Mouse (Mus musculus): ENCODE measurements at regions not wholly inside any gene's neighbourhood (a gene's known extent, or its start where the extent isn't known, plus 50 kb on each side); places are given as distances from the start of the nearest gene placed in this dataset.

DNA sequence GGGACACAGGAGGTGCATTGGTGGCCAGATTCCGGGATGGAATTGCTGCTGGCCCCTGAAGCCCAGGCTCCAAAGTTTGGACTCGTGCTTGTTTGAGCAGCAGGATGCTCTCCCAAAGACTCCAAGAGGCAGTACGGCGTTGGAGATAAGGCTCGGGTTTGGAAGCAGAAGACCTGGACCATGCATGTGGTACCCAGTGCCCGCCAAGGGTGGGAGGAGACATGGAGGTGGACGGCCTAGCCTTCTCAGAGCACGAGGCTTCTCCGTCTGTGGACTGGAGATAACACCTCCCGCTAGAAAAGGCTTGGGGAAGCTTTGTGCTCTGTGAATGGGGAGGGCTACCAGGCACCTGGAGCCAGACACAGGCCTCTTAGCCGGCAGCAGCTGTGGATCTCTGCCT, 271.7 kb downstream of the Rps6kc1 start:
- no peak overlapping the region for H3K4me3 ChIP-seq (replicated peaks)

DNA sequence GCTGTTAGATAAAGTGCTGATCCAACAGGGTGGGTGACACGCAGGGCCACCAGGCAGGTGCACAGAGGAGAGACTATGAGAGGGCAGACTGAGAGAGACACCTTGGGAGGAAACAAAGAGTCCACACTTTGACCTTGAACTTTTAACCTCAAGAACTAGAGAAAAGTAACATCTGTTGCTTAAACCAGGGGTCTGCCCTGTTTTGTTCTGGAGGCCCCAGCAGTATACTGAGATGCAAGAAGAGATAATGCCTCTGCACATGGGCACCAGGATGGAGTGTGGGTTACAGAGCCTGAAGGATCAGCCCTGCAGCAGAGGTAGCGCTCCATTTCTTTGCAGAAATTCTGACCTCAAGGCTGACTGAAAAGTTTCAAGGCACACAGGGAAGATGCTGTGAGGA, 276.6 kb downstream of the Rps6kc1 start:
- Histone ChIP-seq H3K9ac (replicated peaks) (no peak overlapping the region), H3K4me3 (replicated peaks) (no peak overlapping the region), H3K4me2 (no peak overlapping the region), H3K27ac (replicated peaks) (no peak overlapping the region), H3K27me3 (replicated peaks) (no peaks in the 10 kb centered on the region), H3K4me1 (no peaks in the 10 kb centered on the region), H3K36me3 (no peaks in the 10 kb centered on the region), H3K9me3 (replicated peaks) (no peaks in the 10 kb centered on the region)
- 91% methylated on average over 2 of the region's 2 CpGs for WGBS
- no peak for ATAC-seq (ENCODE audit: low FRiP score)

More for the DNA sequence above, 271.7 kb downstream of the Rps6kc1 start:
- Histone ChIP-seq H3K9me3 (replicated peaks) (no peaks in the 10 kb centered on the region), H3K36me3 (no peaks in the 10 kb centered on the region), H3K27me3 (replicated peaks) (no peaks in the 10 kb centered on the region), H3K4me2 (no peak overlapping the region), H3K9ac (replicated peaks) (no peak overlapping the region), H3K27ac (replicated peaks) (no peak overlapping the region), H3K4me1 (no peaks in the 10 kb centered on the region)
- WGBS: 92% methylated on average over 11 of the region's 11 CpGs
- no peak for ATAC-seq (ENCODE audit: low FRiP score)

DNA sequence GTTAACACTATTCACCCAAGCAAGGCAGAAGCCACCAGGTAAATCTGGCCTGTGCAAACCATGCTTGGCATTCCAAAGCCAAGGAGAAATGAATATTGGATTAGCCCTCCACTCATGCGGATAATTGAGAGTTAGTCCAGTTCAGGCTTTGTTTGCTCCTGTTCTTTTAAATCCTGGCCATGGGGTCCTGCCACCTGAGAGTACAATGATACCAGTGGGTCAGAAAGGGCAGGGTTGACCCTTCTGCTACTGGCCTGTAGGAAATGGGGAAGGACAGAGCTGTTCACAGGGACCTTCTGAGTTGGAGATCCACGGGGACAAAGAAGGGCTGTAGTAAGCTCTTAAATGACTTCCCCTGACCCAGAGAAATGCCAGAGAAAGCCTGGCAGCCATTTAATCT, 279.9 kb downstream of the Rps6kc1 start:
- Histone ChIP-seq H3K36me3 (no peaks in the 10 kb centered on the region), H3K27ac (replicated peaks) (no peak overlapping the region), H3K4me3 (replicated peaks) (no peak overlapping the region), H3K9ac (replicated peaks) (no peak overlapping the region), H3K4me2 (no peak overlapping the region), H3K27me3 (replicated peaks) (no peaks in the 10 kb centered on the region), H3K9me3 (replicated peaks) (no peaks in the 10 kb centered on the region), H3K4me1 (no peaks in the 10 kb centered on the region)
- no peak for ATAC-seq (ENCODE audit: low FRiP score)
- 47% methylated on average over 2 of the region's 2 CpGs for WGBS

DNA sequence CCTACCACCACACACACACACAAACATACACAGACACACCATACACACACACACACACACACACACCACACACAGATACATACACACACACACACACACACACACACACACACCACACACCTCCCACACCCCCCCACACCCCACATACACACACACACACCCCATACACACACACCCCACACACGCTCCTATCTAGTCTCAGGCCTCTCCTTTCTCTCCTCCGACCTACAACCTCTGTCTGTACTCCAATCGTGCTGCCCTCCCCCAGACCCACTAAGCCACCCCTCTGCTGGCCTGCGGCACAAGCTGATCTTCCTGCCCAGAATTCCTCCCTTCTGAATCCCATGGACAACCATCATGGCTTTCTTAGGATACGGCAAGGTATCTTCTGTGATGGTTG, 281.4 kb downstream of the Rps6kc1 start:
- H3K4me2 ChIP-seq: no peak overlapping the region
- no peak overlapping the region for H3K9ac ChIP-seq (replicated peaks)
- H3K27me3 ChIP-seq (replicated peaks): no peaks in the 10 kb centered on the region
- ATAC-seq (ENCODE audit: low FRiP score): no peak
- H3K27ac ChIP-seq (replicated peaks): no peak overlapping the region
- no peaks in the 10 kb centered on the region for H3K36me3 ChIP-seq
- WGBS: 93% methylated on average over 5 of the region's 5 CpGs
- H3K4me3 ChIP-seq (replicated peaks): no peak overlapping the region
- no peaks in the 10 kb centered on the region for H3K9me3 ChIP-seq (replicated peaks)
- H3K4me1 ChIP-seq: no peaks in the 10 kb centered on the region

DNA sequence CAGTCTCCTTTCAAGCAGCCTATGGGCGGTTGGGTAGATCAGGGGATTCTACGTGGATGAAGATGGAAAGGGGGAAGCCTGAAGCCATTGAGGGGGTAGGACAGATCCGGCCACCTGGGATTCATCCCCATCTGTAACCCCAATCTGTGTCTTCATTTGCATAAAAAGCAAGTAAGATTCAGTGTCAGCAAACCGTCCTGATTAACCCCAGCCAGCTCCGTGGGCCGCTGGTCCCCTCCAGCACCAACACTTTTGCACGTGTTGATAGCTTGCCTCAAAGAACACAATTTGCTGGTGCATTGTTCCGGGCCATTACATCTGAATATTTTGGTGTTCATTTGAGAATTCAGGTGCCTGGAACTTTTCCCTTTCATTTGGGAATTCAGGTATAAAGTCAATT, 287.7 kb downstream of the Rps6kc1 start:
- H3K9me3 ChIP-seq (replicated peaks): no peaks in the 10 kb centered on the region; the same call in 1 of the 2 replicates
- no peak overlapping the region for H3K9ac ChIP-seq (replicated peaks)
- no peaks in the 10 kb centered on the region for H3K4me1 ChIP-seq
- H3K36me3 ChIP-seq: no peaks in the 10 kb centered on the region
- no peak for ATAC-seq (ENCODE audit: low FRiP score)
- H3K4me2 ChIP-seq: no peak overlapping the region
- H3K27ac ChIP-seq (replicated peaks): no peak overlapping the region
- 77% methylated on average over 8 of the region's 8 CpGs for WGBS
- H3K27me3 ChIP-seq (replicated peaks): no peaks in the 10 kb centered on the region
- H3K4me3 ChIP-seq (replicated peaks): no peak overlapping the region

DNA sequence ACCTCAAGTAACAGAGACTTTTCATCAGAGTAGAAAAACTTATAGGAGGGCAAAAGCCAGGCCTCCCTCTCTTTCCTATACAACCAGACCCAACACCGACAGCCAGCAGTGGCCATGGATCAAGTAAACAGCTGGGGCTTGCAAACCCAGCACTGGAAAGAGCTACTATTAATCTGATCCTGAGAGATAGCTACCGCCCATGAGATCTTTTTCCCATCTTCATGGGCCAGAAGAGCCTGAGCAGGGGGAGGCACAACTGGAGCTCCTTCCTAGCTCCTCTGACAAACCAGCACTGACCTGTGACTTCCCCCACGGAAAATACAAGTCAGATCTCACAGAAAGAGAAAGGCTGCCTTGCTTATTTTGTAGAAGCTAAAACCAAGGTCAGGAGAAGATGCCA, 311.1 kb downstream of the Rps6kc1 start:
- WGBS: 93% methylated on average over 3 of the region's 3 CpGs
- no peak for ATAC-seq (ENCODE audit: low FRiP score)

DNA sequence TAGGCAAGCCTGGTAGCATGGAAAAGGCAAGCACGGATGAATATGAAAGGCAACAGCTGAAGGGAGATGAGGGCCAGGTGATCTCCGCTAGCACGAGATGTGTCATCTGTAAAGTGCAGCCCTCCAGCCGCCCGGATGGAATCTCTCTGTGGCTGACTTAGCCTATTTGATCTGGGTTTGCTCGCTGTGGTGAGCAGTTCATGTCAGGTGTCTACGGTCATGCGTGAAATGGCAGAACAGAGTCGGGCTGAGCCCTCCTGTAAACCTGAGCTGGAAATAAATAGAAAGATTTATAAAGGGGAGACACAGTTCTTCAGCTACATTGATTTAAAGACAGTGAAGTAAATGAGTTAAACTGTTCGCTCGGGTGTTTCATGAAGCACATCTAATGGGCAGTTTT, 311.9 kb downstream of the Rps6kc1 start:
- no peak overlapping the region for H3K4me2 ChIP-seq
- 78% methylated on average over 11 of the region's 11 CpGs for WGBS

More for the DNA sequence above, 311.1 kb downstream of the Rps6kc1 start:
- no peak overlapping the region for H3K4me3 ChIP-seq (replicated peaks)
- H3K4me1 ChIP-seq: no peaks in the 10 kb centered on the region
- no peaks in the 10 kb centered on the region for H3K9me3 ChIP-seq (replicated peaks)
- H3K36me3 ChIP-seq: no peaks in the 10 kb centered on the region
- H3K27ac ChIP-seq (replicated peaks): no peak overlapping the region
- H3K27me3 ChIP-seq (replicated peaks): peaks cover 5% of the 10 kb centered on the region; the same call in 1 of the 2 replicates
- H3K4me2 ChIP-seq: no peak overlapping the region
- no peak overlapping the region for H3K9ac ChIP-seq (replicated peaks)

DNA sequence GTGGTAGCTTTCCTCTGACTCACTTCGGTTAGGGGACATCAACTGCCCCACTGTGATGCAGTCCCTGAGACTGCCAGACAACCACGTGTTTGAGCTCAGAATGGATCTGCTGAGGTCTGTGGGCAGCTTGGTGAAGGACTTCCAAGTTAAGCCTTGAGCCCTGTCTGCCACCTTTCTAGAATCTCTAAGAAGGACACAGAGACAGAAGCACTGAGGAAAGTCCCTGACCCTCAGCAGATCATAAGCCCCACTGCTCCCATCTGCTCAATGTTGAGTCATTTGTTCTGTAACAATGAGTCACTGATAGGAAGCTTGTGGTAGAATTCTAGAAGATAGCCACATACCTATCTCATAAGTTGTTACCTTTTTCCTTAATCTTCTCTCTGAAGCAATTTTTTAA, 315.4 kb downstream of the Rps6kc1 start:
- 81% methylated on average over 2 of the region's 2 CpGs for WGBS
- no peak for ATAC-seq (ENCODE audit: low FRiP score)
- H3K9ac ChIP-seq (replicated peaks): no peak overlapping the region
- no peaks in the 10 kb centered on the region; the same call in 1 of the 2 replicates for H3K27me3 ChIP-seq (replicated peaks)
- no peaks in the 10 kb centered on the region for H3K4me1 ChIP-seq
- H3K9me3 ChIP-seq (replicated peaks): no peaks in the 10 kb centered on the region
- no peaks in the 10 kb centered on the region for H3K36me3 ChIP-seq
- H3K27ac ChIP-seq (replicated peaks): no peak overlapping the region
- H3K4me3 ChIP-seq (replicated peaks): no peak overlapping the region
- no peak overlapping the region for H3K4me2 ChIP-seq

More for the DNA sequence above, 311.9 kb downstream of the Rps6kc1 start:
- Histone ChIP-seq H3K27ac (replicated peaks) (no peak overlapping the region), H3K27me3 (replicated peaks) (peaks cover 5% of the 10 kb centered on the region; the same call in 1 of the 2 replicates), H3K4me3 (replicated peaks) (no peak overlapping the region), H3K9me3 (replicated peaks) (no peaks in the 10 kb centered on the region), H3K4me1 (no peaks in the 10 kb centered on the region), H3K9ac (replicated peaks) (no peak overlapping the region), H3K36me3 (no peaks in the 10 kb centered on the region)
- no peak for ATAC-seq (ENCODE audit: low FRiP score)

DNA sequence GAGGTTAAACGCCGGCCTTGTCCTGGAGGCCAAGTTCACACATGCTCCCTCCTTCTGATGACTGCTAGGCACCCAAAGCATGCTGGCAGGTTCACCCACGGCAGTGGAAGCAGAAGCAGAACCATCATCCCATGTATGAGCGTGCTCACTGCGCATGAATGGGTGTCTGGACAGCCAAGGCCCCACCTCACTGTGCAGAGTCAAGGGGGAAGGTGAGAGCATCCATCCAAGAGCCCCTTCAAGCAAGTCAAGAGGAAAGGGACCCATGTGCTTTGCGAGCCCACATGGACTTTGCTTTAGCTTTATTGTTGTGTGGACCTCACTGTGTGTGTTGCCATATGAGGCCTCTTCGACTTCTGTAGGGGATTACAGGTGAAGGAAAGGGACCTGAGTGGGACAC, 319.9 kb downstream of the Rps6kc1 start:
- Histone ChIP-seq H3K36me3 (no peaks in the 10 kb centered on the region), H3K4me1 (no peaks in the 10 kb centered on the region), H3K27ac (replicated peaks) (no peak overlapping the region), H3K27me3 (replicated peaks) (no peaks in the 10 kb centered on the region; the same call in 1 of the 2 replicates), H3K4me3 (replicated peaks) (no peak overlapping the region), H3K9ac (replicated peaks) (no peak overlapping the region), H3K9me3 (replicated peaks) (no peaks in the 10 kb centered on the region), H3K4me2 (no peak overlapping the region)
- 97% methylated on average over 7 of the region's 7 CpGs for WGBS
- ATAC-seq (ENCODE audit: low FRiP score): no peak

DNA sequence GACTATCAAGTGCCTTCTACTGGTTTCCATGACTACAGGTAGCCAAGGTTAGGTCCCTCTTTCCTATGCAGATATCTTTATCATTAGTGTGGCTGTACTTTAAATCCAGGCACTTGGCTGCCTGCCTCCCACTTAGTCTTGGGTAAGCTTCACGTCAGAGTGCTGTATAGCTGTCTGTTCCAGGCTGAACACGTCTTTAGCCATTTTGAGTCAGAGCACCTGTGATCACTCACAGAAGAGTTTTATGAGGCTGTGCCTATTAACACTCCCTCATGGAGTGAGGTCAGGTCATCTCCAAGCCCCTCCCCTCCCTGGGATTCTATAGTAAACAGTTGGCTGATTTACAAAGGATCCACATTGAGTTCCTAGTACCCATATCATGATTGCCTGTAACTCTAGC, 322.0 kb downstream of the Rps6kc1 start:
- Histone ChIP-seq H3K4me1 (no peaks in the 10 kb centered on the region), H3K9me3 (replicated peaks) (no peaks in the 10 kb centered on the region), H3K4me2 (no peak overlapping the region), H3K27ac (replicated peaks) (no peak overlapping the region), H3K27me3 (replicated peaks) (no peaks in the 10 kb centered on the region; the same call in 1 of the 2 replicates), H3K9ac (replicated peaks) (no peak overlapping the region), H3K36me3 (no peaks in the 10 kb centered on the region), H3K4me3 (replicated peaks) (no peak overlapping the region)
- 21% methylated on average over 2 of the region's 2 CpGs for WGBS
- ATAC-seq (ENCODE audit: low FRiP score): no peak

DNA sequence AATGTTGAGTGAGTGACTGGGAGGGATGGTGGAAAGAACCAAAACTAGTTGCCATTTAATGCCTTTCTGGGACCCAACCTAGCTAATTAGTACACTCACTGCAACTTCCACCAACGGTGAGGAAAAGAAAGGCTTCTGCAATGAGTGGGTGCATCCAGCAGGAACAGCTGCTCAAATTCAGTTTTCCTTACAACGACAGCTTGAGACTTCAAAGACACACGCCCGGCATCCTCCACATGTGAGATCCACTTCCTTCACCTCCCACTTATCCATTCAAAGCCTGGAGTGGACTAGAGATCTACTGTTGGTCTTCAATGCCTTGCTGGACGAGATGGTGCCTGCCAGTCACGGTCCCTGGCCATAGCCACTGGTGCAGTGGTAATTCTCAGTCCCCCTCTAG, 328.3 kb downstream of the Rps6kc1 start:
- Histone ChIP-seq H3K9ac (replicated peaks) (no peak overlapping the region), H3K27ac (replicated peaks) (no peak overlapping the region), H3K4me1 (peaks cover 6% of the 10 kb centered on the region; the same call in 1 of the 2 replicates), H3K4me2 (no peak overlapping the region), H3K9me3 (replicated peaks) (no peaks in the 10 kb centered on the region), H3K4me3 (replicated peaks) (no peak overlapping the region), H3K36me3 (no peaks in the 10 kb centered on the region), H3K27me3 (replicated peaks) (peaks cover 4% of the 10 kb centered on the region)
- ATAC-seq (ENCODE audit: low FRiP score): no peak
- 83% methylated on average over 6 of the region's 6 CpGs for WGBS

DNA sequence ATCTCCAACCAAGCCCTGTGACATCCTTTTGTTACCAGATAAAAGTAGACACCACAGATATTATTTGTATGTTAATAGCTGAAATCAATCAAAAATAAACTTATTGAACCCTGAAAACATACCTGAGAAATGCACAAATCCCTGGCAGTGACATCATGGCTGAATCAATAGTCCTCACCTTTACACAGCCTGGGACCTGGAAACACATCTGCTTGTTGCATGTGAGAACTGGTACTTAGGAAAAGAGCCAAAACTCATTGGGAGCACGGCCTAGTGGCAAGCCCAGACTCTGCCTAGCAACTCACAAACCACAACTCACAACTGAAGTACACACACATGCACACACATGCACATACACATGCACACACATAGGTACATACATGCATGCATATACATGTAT, 330.9 kb downstream of the Rps6kc1 start:
- peaks cover 4% of the 10 kb centered on the region; the same call in 1 of the 2 replicates for H3K27me3 ChIP-seq (replicated peaks)
- H3K4me2 ChIP-seq: no peak overlapping the region
- ATAC-seq (ENCODE audit: low FRiP score): no peak
- WGBS: 90% methylated on average over 1 of the region's 1 CpGs
- H3K9me3 ChIP-seq (replicated peaks): no peaks in the 10 kb centered on the region
- H3K4me3 ChIP-seq (replicated peaks): no peak overlapping the region
- peaks cover 6% of the 10 kb centered on the region; the same call in 1 of the 2 replicates for H3K4me1 ChIP-seq
- no peak overlapping the region for H3K9ac ChIP-seq (replicated peaks)
- H3K36me3 ChIP-seq: no peaks in the 10 kb centered on the region
- H3K27ac ChIP-seq (replicated peaks): no peak overlapping the region

DNA sequence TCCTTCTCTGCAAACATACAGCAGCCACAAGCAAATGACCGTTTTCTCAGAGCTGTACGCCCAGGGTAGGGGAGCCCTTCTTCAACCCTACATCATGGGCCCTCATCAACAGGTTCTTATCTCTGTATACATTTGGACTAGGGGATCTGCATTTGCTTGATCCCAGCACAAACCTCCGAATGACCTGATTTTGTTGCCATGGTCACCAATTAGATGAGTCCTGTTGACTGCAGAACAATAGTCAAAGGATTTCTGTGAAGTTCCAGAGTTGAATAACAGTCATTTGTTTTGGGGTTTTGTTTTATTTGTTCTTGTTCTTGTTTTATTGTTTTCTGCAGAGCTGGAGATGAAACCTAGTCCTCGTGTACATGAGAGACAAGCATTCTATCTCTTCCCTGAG, 340.6 kb downstream of the Rps6kc1 start:
- Histone ChIP-seq H3K9ac (replicated peaks) (no peak overlapping the region), H3K36me3 (no peaks in the 10 kb centered on the region), H3K4me3 (replicated peaks) (no peak overlapping the region), H3K9me3 (replicated peaks) (no peaks in the 10 kb centered on the region), H3K4me1 (peaks cover 7% of the 10 kb centered on the region; the same call in 1 of the 2 replicates), H3K27ac (replicated peaks) (no peak overlapping the region), H3K4me2 (no peak overlapping the region), H3K27me3 (replicated peaks) (no peaks in the 10 kb centered on the region)
- WGBS: 44% methylated on average over 4 of the region's 4 CpGs
- no peak for ATAC-seq (ENCODE audit: low FRiP score)
